Mouse (Mus musculus) embryo, embryonic 11 days (tissue): ENCODE measurements around the gene Zfp493.
A peak's percentile ranks its signal among the peaks of the same experiment; 100 is the strongest.
"Not testable (repeated sequence)": the region's sequence is repeated elsewhere in the genome, so short reads cannot be mapped to it uniquely, and the experiment has no call there.

Source experiments
- DNase-seq: peaks from one replicate; pipeline ENCODE4 v3.0.0-alpha.2; 2015

Gene Zfp493

DNA sequence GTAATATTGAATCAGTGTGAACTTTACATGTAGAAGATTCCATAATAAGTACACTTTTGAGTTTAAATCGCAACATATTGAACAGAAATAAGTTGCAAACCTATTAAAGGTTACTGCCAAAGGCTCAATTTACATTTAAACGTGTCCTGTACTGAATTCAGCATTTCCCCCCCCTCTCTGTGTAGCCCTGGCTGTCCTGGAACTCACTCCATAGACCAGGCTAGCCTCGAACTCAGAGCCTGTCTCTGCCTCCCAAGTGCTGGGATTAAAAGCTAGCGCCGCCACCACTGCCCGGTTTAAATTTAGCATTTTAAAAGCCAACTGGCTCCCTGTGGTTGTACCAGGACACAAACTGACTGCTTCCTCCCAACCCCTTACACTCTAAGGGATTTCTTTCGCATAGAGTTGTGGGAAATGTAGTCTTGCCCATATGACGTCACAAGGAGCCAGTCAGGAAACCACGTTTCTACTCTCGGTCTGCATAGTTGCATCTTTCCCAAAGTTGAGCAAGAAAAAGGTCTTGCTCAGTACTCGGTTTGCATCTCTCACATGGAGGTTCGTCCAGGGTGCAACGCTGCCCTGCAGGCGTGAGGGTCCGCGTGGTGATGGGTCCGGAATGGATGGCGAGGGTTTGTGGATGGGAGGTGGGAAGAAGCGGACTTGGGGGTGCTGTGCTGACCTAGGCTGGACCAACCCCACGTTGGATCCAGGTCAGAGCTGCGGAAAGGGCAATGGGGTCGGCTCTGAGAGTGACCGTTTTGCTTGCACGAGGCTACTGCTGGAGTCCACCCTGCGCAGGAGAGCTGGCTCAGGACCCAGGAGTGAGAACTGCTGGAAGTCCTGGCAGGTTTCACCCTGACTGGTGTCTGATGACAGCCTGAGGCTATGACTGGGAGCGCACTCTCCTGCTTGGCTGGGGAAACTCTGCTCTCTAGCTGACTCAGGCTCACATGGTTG, at the start of gene Zfp493:
Zfp493 (plus strand) TSS at position 429 of the 957 bp plus-strand sequence.
- DNase-seq, result peak; percentile 87

DNA sequence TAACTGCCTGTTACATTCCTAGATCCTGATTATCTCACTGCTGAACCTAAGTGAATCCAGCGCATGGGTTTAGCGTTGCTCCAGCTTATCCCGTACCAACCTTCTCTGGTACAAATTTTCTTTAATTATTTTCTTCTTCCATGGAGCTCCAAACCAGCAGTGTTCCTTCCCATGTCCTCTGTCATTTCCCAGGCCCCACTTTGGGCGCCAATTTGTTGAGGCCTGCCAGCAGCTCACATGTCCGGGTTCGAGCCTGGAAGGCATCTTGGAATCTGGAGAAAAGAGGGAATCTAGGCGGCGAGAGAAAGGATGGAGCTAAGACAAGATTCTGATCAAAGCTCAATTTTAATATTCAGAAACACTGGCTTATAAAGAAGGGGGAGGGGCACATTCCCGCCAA, 45.1 kb upstream of the Zfp493 start:
- not testable (repeated sequence) for DNase-seq

DNA sequence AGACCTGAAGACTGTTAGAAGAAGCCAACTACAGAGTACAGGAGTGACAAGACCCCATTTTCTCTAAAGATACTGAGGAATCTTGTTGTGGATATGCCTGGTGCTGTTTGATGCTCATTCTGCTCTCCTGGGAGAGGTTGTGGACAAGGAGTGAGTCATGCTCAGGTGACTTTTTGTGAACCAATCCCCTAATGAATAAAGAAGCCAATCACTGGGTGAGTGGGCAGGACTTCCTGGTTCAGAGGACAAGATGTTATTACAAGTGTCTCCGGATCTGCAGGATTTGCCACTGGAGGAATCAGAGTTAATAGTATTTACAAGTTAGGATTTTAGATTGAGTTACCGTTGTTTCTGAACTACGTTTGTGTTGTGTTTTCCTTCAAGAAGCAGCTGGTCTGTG, 36.6 kb upstream of the Zfp493 start:
- DNase-seq, result no peak

DNA sequence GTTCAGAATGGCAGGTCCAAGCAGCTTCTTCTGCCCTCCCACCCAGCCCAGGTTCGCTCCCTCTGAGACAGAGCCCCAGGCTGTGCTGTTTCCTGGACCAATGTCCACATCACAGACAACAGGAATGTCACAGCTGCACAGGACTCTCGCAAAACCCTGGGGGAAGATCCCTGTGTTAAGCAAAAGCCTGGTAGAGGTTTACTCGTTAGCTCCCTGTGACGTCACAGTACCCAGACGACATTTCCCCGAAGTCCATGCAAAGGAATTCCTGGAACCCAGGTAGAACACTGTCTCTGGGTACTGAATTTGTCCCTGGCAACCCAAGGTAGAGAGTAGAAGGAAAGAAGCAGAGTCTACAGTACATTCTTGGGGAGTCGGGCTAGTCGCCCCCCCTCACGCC, 35.6 kb upstream of the Zfp493 start:
- DNase-seq, result no peak

DNA sequence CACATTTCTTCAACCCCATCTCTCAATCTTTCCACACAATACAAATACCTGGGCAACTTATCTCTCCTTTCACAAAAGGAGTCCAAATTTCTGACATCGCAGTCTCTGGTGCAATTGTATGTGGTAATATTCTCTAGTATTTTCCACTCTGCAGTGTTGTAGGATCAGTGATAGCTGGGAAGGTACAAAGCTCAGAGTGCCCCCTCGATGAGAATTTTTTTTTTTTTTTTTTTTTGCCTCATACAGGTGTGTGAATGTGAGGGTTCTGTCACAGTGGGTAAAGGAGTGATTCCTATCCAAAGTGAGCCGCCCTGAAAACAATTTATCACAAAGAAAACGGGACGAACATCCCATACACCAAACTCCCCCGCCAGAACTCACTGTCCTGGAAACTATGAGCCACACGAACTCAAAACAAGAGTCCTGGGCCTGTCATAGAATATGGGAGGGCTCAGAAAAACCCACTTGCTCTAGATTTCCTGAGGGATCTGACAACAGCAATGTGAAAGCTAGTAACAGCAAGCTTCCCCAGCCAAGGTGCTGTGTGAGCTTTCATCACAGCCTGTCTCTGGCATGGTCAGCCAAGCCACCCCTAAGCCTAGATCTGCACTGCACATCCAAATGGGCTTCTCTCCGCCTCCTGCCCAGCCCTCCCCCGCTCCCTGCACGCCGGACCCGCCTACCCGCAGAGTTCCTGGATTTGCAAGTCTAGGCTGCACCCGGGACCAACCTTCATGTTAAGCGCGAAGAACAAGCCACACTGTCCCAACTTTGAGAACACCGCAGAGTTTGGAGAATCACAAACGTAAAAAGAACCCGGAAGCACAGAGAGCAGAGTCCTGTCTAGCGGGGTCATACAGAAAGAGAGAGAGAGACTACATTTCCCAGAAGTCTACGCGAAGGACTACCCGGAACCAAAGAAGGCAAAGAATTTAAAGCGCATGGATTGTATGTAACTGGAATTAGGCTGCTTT, 24.9 kb upstream of the Zfp493 start, which contains the start of gene Zfp85:
Zfp85 (minus strand) TSS at position 896 of the 974 bp plus-strand sequence.
- peak; percentile 79 for DNase-seq

DNA sequence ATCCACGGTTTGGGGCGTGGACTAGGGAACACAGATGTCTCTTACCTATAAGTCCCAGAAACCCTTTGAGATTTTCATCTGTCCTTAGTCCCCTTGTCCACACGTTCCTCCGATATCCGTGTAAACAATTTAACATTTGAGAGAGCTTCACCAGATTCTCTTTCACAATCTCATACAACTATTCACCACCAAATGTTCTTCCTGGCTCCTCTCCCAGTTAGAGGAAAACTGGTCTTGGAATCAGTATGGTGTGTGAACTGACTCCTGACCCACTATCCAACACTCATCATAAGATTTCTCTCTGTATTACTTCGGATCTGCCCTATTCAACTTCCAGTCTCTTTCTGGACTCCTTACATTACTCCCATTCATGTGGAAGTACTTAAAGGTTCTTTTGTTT, 23.7 kb upstream of the Zfp493 start:
- no peak for DNase-seq

DNA sequence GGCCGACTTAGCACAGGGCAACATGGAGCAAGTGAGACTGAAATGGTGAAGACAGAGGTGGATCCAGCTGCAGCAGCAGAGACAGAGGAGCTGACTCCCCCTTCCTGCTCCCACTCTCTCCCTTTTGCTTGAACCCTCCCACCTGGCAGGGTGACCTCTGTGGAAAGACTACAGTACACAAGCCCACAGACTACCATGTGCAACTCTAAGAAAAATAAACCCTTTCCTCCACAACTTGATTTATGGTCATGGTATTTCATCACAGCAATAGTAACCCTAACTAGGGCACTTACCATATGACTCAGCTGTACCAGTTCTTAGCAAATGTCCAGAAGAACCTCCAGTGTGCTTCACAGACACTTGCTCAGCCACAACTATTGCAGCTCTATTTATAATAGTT, 19.5 kb upstream of the Zfp493 start:
- DNase-seq, result no peak

DNA sequence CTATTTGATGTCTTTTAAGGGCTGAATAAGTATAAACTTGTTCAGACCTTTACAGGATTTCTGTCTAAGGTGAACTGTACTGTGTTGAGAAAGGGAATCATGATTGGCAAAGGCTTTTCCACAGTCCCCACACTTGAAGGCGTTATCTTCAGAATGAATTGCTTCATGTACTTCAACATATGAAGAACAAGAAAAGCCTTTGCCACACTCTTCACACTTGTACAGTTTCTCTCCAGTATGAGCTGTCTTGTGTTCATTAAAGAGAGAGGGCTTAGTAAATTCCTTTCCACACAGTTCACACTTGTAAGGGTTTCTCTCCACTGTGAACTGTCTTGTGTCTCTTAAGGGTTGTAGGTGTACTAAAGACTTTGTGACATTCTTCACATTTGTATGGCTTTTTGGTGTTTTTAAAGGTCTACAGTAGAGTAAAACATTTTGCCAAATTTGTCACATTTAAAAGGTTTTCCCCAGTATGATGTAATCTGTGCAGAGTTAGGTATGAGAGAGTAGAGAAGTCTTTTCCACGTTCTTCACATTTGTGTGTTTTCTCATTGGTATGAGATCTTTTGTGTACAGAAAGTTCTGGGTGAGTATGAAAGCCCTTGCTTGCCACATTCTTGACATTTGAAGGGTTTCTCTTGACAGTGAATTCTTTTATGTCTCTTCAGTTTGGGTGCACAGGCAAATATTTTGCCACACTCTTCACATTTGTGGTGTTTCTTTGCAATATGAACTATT, 16.3 kb upstream of the Zfp493 start:
- no peak for DNase-seq

DNA sequence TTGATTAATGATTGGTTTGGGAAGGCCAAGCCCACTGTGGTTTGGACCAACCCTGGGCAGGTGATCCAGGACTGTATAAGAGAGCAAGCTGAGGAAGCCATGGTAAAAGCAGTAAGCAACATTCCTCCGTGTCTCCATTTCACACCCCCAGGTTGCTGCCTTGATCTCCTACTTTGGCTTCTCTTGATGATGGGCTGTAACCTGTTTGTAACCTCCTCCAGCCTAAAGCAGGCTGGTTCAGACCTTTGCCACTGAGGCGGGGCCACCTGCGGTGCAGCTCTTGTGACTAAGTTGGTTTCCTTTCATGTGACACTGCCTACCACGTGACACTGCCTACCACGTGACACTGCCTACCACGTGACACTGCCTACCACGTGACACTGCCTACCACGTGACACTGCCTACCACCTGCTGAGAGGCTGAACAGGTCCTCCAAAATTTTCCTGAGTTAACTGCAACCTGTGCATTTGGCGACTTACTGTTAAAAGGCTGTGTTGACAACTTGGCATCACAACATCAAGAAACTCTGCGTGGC, 12.5 kb downstream of the Zfp493 start:
- DNase-seq, result no peak

DNA sequence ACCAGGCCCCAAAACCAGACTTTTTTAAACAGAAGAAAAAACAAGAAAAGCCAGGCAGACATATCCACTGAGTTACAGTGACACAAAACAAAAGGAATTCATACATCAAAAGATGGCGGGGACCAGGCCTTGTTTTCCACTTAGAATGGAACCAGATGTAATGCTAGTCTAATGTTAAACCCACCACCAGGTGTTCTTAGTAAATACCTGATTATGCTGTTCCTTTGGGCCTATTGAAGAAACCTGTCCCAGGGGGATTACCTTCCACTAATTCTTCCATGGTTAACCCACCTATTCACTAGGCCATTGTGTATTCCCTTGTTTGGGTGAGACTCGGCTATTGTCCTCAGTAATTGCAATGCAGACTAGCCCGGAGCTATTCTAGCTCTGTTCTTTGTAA, 19.1 kb downstream of the Zfp493 start:
- no peak for DNase-seq

DNA sequence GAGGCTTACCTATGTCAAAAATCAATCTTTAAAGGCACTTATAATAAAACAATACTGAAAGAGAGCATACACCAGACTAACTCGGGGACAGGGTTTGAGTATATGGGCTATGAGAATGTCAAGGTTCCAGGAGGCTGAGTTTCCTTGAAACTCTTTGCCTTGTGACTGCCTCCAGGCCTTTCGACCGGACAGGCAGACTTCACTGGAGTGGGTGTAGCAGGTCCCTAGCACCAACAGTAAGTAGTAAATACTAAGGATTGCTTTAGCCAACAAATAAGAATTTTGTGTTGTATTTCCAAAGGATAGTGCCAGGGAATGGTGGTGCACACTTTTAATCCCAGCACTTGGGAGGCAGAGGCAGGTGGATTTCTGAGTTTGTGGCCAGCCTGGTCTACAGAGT, 19.7 kb downstream of the Zfp493 start:
- not testable (repeated sequence) for DNase-seq

DNA sequence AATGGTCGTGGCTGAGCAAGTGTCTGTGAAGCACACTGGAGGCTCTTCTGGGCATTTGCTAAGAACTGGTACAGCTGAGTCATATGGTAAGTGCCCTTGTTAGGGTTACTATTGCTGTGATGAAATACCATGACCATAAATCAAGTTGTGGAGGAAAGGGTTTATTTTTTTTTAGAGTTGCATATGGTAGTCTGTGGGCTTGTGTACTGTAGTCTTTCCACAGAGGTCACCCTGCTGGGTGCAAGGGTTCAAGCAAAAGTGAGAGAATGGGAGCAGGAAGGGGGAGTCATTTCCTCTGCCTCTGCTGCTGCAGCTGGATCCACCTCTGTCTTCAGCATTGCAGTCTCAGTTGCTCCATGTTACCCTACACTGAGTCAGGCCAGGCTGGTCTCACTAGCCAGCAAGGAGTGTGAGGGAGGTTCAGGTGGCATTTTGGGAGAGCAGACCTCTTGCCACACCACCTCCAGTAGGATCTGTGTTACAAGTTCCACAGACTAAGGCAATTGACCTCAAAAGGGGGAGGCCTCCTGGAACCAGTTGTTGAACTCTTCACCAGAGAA, 32.2 kb downstream of the Zfp493 start:
- DNase-seq, result no peak

DNA sequence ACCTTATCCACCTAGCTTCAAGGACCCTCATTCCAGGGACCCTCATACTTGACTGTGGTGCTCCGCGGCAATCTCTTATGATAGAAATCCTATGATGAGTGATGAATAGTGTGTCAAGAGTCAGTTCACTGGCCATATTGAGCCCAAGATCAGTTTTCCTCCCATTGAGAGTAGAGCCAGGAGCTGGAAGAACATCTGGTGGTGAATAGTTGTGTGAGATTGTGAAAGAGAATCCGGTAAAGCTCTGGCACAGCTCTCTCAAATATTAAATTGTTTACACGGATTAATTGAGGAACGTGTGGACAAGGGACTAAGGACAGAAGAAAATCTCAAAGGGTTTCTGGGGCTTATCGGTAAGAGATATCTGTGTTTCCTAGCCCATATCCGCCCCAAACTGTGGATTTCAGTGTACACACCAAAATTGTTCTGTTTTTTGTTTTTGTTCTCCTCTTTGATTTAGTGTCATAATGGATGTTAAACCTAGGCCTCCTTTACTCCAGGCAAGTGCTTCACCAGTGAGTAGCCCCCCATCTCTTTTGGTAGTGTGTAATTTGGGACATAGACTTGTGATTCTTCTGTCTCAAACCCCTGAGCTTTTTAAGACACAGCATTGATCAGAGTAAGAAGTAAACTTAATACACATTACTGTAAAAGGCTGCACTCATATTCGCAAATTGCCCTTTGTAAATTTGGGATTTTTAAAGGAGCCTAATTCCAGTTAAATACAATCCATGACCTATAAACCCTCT, 33.6 kb downstream of the Zfp493 start:
- DNase-seq, result no peak

DNA sequence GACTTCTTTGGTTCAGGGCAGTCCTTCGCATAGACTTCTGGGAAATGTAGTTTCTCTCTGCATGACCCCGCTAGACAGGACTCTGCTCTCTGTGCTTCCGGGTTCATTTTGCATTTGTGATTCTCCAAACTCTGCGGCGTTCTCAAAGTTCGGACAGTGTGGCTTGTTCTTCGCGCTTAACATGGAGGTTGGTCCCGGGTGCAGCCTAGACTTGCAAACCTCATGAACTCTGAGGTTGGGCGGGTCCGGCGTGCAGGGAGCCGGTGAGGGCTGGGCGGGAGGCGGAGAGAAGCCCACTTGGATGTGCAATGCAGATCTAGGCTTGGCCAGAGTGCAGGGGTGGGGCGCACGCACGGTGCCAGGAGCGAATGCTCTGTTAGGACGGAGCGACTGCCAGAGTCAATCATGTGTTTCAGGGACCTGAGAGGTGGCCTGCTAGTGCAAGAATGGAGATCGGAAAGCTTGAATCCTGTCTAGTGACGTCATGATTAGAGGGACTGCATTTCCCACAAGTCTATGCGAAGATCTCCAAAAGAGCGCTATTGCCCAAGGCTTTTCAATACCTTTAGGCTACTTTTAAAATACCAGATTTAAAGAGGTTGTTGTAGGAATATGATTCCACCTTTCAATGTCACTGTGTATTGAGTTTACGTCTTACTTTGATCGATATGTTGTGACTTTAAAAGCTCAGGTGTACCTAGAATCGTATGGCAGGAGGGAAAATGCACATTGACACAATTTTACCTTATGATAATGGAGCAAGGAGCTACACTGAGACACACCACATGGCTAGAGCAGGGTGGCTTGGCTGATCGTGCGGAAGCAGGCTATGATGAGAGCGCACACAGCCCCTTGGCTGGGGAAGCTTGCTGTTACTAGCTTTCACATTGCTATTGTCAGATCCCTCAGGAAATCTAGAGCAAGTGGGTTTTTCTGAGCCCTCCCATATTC, 34.5 kb downstream of the Zfp493 start, which contains the start of gene Zfp273:
Zfp273 (plus strand) TSS at position 31 of the 951 bp plus-strand sequence.
- peak; percentile 84 for DNase-seq

DNA sequence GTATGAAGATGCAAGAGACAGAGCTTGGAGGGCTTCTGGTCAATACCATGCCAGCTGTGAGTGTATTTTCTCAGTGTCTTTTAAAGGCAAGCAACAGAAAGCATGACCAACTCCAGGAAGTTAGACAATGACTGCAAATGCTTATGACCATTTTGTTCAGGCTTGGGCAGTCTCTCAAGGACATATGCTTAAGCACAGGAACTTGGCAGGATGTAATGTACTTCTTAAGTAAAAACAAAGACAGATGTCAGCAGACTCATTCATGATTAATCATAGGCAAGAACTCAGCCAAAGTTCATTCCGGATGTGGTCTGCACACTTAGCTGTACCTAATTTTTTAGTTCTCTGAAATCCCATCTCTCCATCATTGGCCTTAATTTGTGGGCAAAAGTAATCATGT, 39.1 kb downstream of the Zfp493 start:
- no peak for DNase-seq

DNA sequence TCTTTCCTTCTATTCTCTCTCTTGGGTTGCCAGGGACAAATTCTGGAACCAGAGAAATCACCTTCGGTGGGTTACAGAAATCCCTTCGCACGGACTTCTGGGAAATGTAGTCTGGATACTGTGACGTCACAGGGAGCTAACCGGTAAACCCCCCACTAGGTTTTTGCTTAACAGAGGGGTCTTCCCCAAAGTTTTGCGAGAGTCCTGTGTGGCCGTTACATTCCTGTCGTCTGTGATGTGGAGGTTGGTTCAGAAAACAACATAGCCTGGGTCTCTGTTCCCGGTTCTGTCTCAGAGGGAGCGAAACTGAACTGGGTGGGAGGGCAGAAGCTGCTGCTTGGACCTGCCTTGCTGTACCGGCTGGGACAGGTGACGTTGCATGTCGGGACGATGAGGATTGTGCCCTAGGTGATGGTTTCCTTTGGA, 51.4 kb downstream of the Zfp493 start, which contains the start of gene Gm10037:
Gm10037 (plus strand) TSS at position 196 of the 426 bp plus-strand sequence.
- DNase-seq, result peak; percentile 87

DNA sequence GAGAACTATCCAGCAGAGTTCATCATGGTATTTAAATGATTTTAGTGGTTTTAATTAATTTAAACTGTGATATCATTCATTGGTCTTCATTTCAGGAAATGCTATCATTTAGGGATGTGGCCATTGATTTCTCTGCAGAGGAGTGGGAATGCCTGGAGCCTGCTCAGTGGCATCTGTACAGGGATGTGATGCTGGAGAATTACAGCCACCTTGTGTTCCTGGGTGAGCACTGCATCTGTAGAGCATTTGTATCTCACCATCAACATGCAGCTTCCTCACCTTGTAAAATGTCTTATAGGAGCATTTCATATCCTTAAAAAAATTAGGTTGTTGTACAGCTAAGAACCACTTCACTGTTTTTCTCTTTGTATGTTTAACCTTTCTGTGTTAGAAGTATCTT, 53.6 kb downstream of the Zfp493 start:
- not testable (repeated sequence) for DNase-seq
